Mouse (Mus musculus): ENCODE measurements at regions not wholly inside any gene's neighbourhood (a gene's known extent, or its start where the extent isn't known, plus 50 kb on each side); places are given as distances from the start of the nearest gene placed in this dataset.

DNA sequence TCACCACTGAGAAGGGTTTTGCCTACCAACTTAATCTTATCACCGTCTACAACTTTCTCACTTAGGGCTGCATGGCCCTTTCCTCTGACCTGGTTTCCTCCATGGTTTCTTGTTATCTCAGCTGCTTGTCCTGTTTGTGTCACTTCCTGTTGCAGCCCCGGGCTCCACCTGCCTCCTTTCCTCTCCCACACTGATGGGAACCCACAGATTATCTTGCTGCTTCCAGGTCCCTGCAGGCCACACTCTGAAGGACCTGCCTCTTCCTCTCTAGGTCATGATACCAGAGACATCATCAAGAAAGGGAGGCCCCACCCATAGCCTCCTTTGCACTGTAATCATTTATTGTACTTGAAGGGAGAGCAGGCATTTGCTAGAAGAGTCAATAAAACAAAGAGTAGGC is 184.4 kb upstream of the Tnp1 start:
- TF ChIP-seq CTCF (IDR thresholded peaks at IDR 0.05; ENCODE audit: control insufficient read depth, insufficient read depth, insufficient read length), result no peak
- no peak for TF ChIP-seq MYOG (IDR thresholded peaks at IDR 0.05; ENCODE audit: control insufficient read depth, extremely low read depth, insufficient read length)
- no peak for TF ChIP-seq CEBPB (IDR thresholded peaks at IDR 0.05; ENCODE audit: low read depth)
- TF ChIP-seq USF1 (IDR thresholded peaks at IDR 0.05; ENCODE audit: low read depth), result no peak

Measured in C2C12 (cell line).